Mouse (Mus musculus): Measurements from ENCODE around the gene Syngr2. TPM values are rescaled to one million over a fixed set of nuclear protein-coding genes. Genes with fewer than 3 reads are reported as not detected.

Gene Syngr2
- polyA plus RNA-seq, 1 experiment: 120 TPM

- Histone ChIP-seq H3K27ac (ENCODE audit: control insufficient read depth, insufficient read depth, low read depth, low read length, poor library complexity) (peak overlapping the region; percentile 78), H3K4me3 (replicated peaks; ENCODE audit: control insufficient read depth, low read depth, low read length) (peak overlapping the region; percentile 28), H3K4me1 (ENCODE audit: control insufficient read depth, insufficient read depth, low read length) (peaks cover 8% of the 10 kb centered on the region)
- no peak for TF ChIP-seq CTCF (IDR thresholded peaks at IDR 0.05; ENCODE audit: control insufficient read depth, insufficient read depth, low read length)
- peak; percentile 44; the same call in 1 of the 2 replicates for TF ChIP-seq POLR2A (IDR thresholded peaks at IDR 0.05; ENCODE audit: borderline replicate concordance, control insufficient read depth, low read depth, low read length)
- 9% methylated on average over 22 of the region's 22 CpGs for WGBS
These were observed 17.1 kb upstream of the Syngr2 start for GRCm38 (mm10) chr11:117792281-117792888.

GRCm38 (mm10) chr11:117794035-117794551 lies 15.4 kb upstream of the Syngr2 start:
- peaks cover 11% of the 10 kb centered on the region for H3K4me1 ChIP-seq (ENCODE audit: control insufficient read depth, insufficient read depth, low read length)
- WGBS: 70% methylated on average over 4 of the region's 4 CpGs
- TF ChIP-seq CTCF (IDR thresholded peaks at IDR 0.05; ENCODE audit: control insufficient read depth, insufficient read depth, low read length) (no peak), POLR2A (IDR thresholded peaks at IDR 0.05; ENCODE audit: borderline replicate concordance, control insufficient read depth, low read depth, low read length) (no peak)

GRCm38 (mm10) chr11:117796954-117797353 lies 12.5 kb upstream of the Syngr2 start:
- H3K4me3 ChIP-seq (replicated peaks; ENCODE audit: control insufficient read depth, low read depth, low read length): no peak overlapping the region
- peak overlapping the region; percentile 81 for H3K27ac ChIP-seq (ENCODE audit: control insufficient read depth, insufficient read depth, low read depth, low read length, poor library complexity)
- peaks cover 9% of the 10 kb centered on the region for H3K4me1 ChIP-seq (ENCODE audit: control insufficient read depth, insufficient read depth, low read length)
- TF ChIP-seq POLR2A (IDR thresholded peaks at IDR 0.05; ENCODE audit: borderline replicate concordance, control insufficient read depth, low read depth, low read length): no peak
- no peak for TF ChIP-seq CTCF (IDR thresholded peaks at IDR 0.05; ENCODE audit: control insufficient read depth, insufficient read depth, low read length)
- WGBS: 68% methylated on average over 5 of the region's 5 CpGs

More at GRCm38 (mm10) chr11:117794035-117794551, 15.4 kb upstream of the Syngr2 start:
- no peak overlapping the region for H3K4me3 ChIP-seq (replicated peaks; ENCODE audit: control insufficient read depth, low read depth, low read length)
- H3K27ac ChIP-seq (ENCODE audit: control insufficient read depth, insufficient read depth, low read depth, low read length, poor library complexity): no peak overlapping the region

- 48% methylated on average over 9 of the region's 9 CpGs for WGBS
- peak within 1 kb of the TSS; percentile 79 for H3K4me3 ChIP-seq (replicated peaks; ENCODE audit: control insufficient read depth, low read depth, low read length)
- TF ChIP-seq POLR2A (IDR thresholded peaks at IDR 0.05; ENCODE audit: borderline replicate concordance, control insufficient read depth, low read depth, low read length) (peak; percentile 69), CTCF (IDR thresholded peaks at IDR 0.05; ENCODE audit: control insufficient read depth, insufficient read depth, low read length) (no peak)
- peak within 1 kb of the TSS; percentile 81 for H3K27ac ChIP-seq (ENCODE audit: control insufficient read depth, insufficient read depth, low read depth, low read length, poor library complexity)
- peaks cover 7% of the 10 kb centered on the region for H3K4me1 ChIP-seq (ENCODE audit: control insufficient read depth, insufficient read depth, low read length)
These were observed 11.8 kb upstream of the Syngr2 start, which contains the start of gene 6030468B19Rik for GRCm38 (mm10) chr11:117797511-117798159. Gene 6030468B19Rik (plus strand): TSS chr11:117797660.

- H3K4me3 ChIP-seq (replicated peaks; ENCODE audit: control insufficient read depth, low read depth, low read length): peak overlapping the region; percentile 79
- WGBS: 11% methylated on average over 2 of the region's 2 CpGs
- peaks cover 9% of the 10 kb centered on the region for H3K4me1 ChIP-seq (ENCODE audit: control insufficient read depth, insufficient read depth, low read length)
- peak overlapping the region; percentile 81 for H3K27ac ChIP-seq (ENCODE audit: control insufficient read depth, insufficient read depth, low read depth, low read length, poor library complexity)
- TF ChIP-seq POLR2A (IDR thresholded peaks at IDR 0.05; ENCODE audit: borderline replicate concordance, control insufficient read depth, low read depth, low read length) (no peak), CTCF (IDR thresholded peaks at IDR 0.05; ENCODE audit: control insufficient read depth, insufficient read depth, low read length) (no peak)
These were observed 11.3 kb upstream of the Syngr2 start for GRCm38 (mm10) chr11:117798160-117798541.

GRCm38 (mm10) chr11:117799174-117799573 lies 10.3 kb upstream of the Syngr2 start:
- TF ChIP-seq POLR2A (IDR thresholded peaks at IDR 0.05; ENCODE audit: borderline replicate concordance, control insufficient read depth, low read depth, low read length) (no peak), CTCF (IDR thresholded peaks at IDR 0.05; ENCODE audit: control insufficient read depth, insufficient read depth, low read length) (no peak)
- peak overlapping the region; percentile 49 for H3K4me3 ChIP-seq (replicated peaks; ENCODE audit: control insufficient read depth, low read depth, low read length)
- peaks cover 9% of the 10 kb centered on the region for H3K4me1 ChIP-seq (ENCODE audit: control insufficient read depth, insufficient read depth, low read length)
- H3K27ac ChIP-seq (ENCODE audit: control insufficient read depth, insufficient read depth, low read depth, low read length, poor library complexity): peak overlapping the region; percentile 61
- 16% methylated on average over 5 of the region's 5 CpGs for WGBS

GRCm38 (mm10) chr11:117800038-117800437 lies 9.4 kb upstream of the Syngr2 start:
- Histone ChIP-seq H3K4me1 (ENCODE audit: control insufficient read depth, insufficient read depth, low read length) (peaks cover 9% of the 10 kb centered on the region), H3K27ac (ENCODE audit: control insufficient read depth, insufficient read depth, low read depth, low read length, poor library complexity) (no peak overlapping the region), H3K4me3 (replicated peaks; ENCODE audit: control insufficient read depth, low read depth, low read length) (no peak overlapping the region)
- 90% methylated on average over 7 of the region's 7 CpGs for WGBS
- no peak for TF ChIP-seq CTCF (IDR thresholded peaks at IDR 0.05; ENCODE audit: control insufficient read depth, insufficient read depth, low read length)
- TF ChIP-seq POLR2A (IDR thresholded peaks at IDR 0.05; ENCODE audit: borderline replicate concordance, control insufficient read depth, low read depth, low read length): no peak

- Histone ChIP-seq H3K27ac (ENCODE audit: control insufficient read depth, insufficient read depth, low read depth, low read length, poor library complexity) (no peak overlapping the region), H3K4me3 (replicated peaks; ENCODE audit: control insufficient read depth, low read depth, low read length) (no peak overlapping the region), H3K4me1 (ENCODE audit: control insufficient read depth, insufficient read depth, low read length) (peaks cover 9% of the 10 kb centered on the region)
- TF ChIP-seq POLR2A (IDR thresholded peaks at IDR 0.05; ENCODE audit: borderline replicate concordance, control insufficient read depth, low read depth, low read length): no peak
- TF ChIP-seq CTCF (IDR thresholded peaks at IDR 0.05; ENCODE audit: control insufficient read depth, insufficient read depth, low read length): no peak
- 90% methylated on average over 7 of the region's 7 CpGs for WGBS
These were observed 7.8 kb upstream of the Syngr2 start for GRCm38 (mm10) chr11:117801650-117802049.
